Mouse (Mus musculus) E14TG2a.4 (cell line): ENCODE results near the gene Chpf.

Source experiments
- H3K27me3 ChIP-seq: 2 replicates; pipeline ENCODE4 v1.6.1; 2014; ENCODE audit warnings: low read length, control low read depth; ENCODE audit not compliant: insufficient read depth
- H3K36me3 ChIP-seq: 2 replicates; pipeline ENCODE4 v1.6.1; 2014; ENCODE audit warnings: low read length, control low read depth; ENCODE audit not compliant: insufficient read depth
- H3K4me1 ChIP-seq: replicated peaks from 2 replicates; pipeline ENCODE4 v1.6.1; 2014; ENCODE audit warnings: low read depth, low read length, control low read depth
- H3K4me3 ChIP-seq: replicated peaks from 2 replicates; pipeline ENCODE4 v1.5.1; 2014; ENCODE audit warnings: mild to moderate bottlenecking, low read length
- H3K9me3 ChIP-seq: 2 replicates; pipeline ENCODE4 v1.6.1; 2014; ENCODE audit warnings: low read length, control low read depth
- CTCF ChIP-seq: conservative IDR thresholded peaks from 2 replicates; pipeline ENCODE4 v1.5.1; 2014; ENCODE audit warnings: low read length
- NANOG ChIP-seq: IDR thresholded peaks from 2 replicates; pipeline ENCODE4 v1.6.1; 2014; ENCODE audit warnings: borderline replicate concordance, low read length, mixed read lengths
- POU5F1 ChIP-seq: IDR thresholded peaks from 2 replicates; pipeline ENCODE4 v1.6.1; 2014; ENCODE audit warnings: low read length, borderline replicate concordance

Chpf gene

DNA sequence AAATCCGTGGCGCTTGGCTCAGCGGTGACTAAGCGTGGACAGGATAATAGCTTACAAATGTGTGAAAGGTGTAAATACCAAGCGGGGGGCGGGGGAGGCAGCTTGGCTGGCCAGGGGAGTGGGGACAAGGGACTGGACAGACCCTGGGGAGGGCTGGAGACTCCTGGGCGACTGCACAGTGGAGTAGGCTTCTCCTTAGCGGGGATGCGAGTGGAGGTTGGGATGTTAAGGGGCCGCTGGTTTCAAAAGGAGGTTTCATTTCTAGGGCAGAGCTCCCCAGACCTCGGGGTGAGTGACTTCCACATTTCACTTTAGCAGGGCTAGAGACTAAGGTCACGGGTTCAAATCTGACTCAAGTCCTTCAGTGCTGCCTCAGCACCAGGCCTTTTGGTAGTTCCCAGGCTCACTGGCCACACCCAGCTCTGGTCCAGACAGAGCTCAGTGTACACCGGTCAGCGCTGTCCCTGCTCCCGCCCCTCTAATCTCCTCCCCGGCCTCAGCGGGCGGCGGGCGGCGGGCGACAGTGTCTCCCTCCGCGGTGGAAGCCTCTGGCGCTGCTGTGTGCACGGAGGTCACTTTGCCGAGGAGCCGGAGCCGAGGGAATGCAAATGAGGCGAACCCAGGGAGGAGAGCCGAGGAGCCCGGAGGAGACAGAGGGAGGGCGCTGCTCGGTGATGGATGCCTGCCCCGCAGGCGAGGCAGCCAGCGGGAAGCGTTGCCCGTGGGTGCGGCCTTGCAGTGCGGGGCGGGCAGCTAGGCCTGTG, 20.9 kb downstream of the Chpf start:
- no peaks in the 10 kb centered on the region for H3K36me3 ChIP-seq
- H3K9me3 ChIP-seq = peaks cover 6% of the 10 kb centered on the region
- H3K4me3 ChIP-seq = peak overlapping the region; percentile 65
- H3K4me1 ChIP-seq = peaks cover 23% of the 10 kb centered on the region
- peaks cover 71% of the 10 kb centered on the region for H3K27me3 ChIP-seq
- no peak for TF ChIP-seq CTCF
- no peak for TF ChIP-seq NANOG
- TF ChIP-seq POU5F1 = no peak

- TF ChIP-seq POU5F1 = no peak
- TF ChIP-seq CTCF = no peak
- no peak for TF ChIP-seq NANOG
- Histone ChIP-seq H3K27me3 (peaks cover 75% of the 10 kb centered on the region), H3K4me3 (no peak overlapping the region), H3K36me3 (no peaks in the 10 kb centered on the region), H3K9me3 (peaks cover 5% of the 10 kb centered on the region), H3K4me1 (peaks cover 27% of the 10 kb centered on the region)
Measured at GRCm38 (mm10) chr1:75457710-75458024, 21.4 kb downstream of the Chpf start.

DNA sequence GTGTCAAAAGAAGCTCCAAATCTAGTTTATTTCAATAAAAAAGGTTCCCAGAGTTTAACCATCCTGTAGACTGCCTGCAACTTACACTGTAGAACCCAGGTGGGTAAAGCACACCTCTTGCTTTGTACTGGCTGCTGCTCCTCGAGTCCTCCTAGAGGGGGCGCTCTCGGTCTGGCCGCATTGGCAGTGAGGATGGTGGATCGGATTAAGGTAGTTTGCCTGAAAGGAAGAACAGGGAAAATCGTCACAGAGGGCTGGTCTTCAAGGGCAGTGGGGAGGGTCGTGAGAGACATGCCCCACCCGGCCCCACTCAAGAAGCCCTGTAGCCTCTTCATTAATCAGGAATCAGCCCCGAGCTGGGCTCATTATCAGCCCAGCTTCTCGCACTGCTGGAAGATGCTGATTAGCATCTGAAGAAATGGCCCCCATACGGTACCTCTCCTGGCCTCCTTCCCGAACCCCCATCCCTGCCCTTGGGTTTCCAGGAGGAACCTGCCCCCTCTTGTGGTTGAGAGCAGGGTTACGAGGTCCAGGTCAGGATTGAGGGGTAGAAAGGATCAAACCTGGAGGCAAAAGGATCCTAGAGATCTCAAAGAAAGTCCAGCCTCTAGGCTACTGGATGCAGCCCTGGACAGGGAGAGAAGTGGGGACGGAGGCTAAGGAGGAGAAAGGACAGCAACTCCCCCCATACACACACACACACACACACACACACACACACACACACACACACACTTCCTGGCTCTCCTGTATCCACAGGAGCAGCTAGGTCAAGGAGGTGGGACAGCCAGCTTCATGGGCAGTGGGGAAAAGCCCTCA, 22.2 kb downstream of the Chpf start:
- Histone ChIP-seq H3K27me3 (peaks cover 81% of the 10 kb centered on the region), H3K4me3 (no peak overlapping the region), H3K4me1 (peaks cover 31% of the 10 kb centered on the region), H3K9me3 (peaks cover 4% of the 10 kb centered on the region), H3K36me3 (no peaks in the 10 kb centered on the region)
- TF ChIP-seq NANOG (no peak), CTCF (peak; percentile 87), POU5F1 (no peak)

GRCm38 (mm10) chr1:75455948-75456347, 23.2 kb downstream of the Chpf start:
- TF ChIP-seq POU5F1 (no peak), NANOG (no peak), CTCF (no peak)
- no peaks in the 10 kb centered on the region; the same call in 1 of the 2 replicates for H3K9me3 ChIP-seq
- peaks cover 89% of the 10 kb centered on the region for H3K27me3 ChIP-seq
- no peak overlapping the region for H3K4me3 ChIP-seq
- peaks cover 35% of the 10 kb centered on the region for H3K4me1 ChIP-seq
- no peaks in the 10 kb centered on the region for H3K36me3 ChIP-seq

DNA sequence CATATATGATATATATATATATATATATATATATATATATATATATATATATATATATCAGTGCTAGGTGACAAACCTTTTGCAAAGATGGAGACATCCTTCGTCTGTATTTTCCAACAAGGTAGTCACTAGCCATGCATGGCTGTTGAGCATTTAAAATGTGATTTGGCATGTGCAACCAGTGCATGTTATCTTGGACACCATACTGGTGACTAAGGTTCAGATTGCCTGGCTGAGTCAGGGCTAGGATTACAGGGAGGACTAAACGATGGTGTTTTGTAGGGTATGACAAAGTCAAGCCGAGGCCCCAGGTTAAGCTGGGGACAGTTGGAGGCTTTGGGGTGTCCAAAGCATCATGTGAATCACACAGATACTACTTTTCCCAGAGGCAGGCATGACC, 23.7 kb downstream of the Chpf start:
- Histone ChIP-seq H3K36me3 (no peaks in the 10 kb centered on the region), H3K4me1 (peaks cover 40% of the 10 kb centered on the region), H3K27me3 (peaks cover 93% of the 10 kb centered on the region)

GRCm38 (mm10) chr1:75451900-75452299, 27.2 kb downstream of the Chpf start:
- no peaks in the 10 kb centered on the region for H3K36me3 ChIP-seq
- TF ChIP-seq NANOG (no peak), POU5F1 (no peak), CTCF (no peak)
- H3K4me3 ChIP-seq = no peak overlapping the region
- H3K27me3 ChIP-seq = peaks cover 97% of the 10 kb centered on the region
- H3K9me3 ChIP-seq = peaks cover 7% of the 10 kb centered on the region; the same call in 1 of the 2 replicates
- H3K4me1 ChIP-seq = peaks cover 53% of the 10 kb centered on the region

More for the DNA sequence above, 23.7 kb downstream of the Chpf start:
- H3K9me3 ChIP-seq = no peaks in the 10 kb centered on the region; the same call in 1 of the 2 replicates
- no peak overlapping the region for H3K4me3 ChIP-seq
- TF ChIP-seq POU5F1 (no peak), CTCF (no peak), NANOG (no peak)

DNA sequence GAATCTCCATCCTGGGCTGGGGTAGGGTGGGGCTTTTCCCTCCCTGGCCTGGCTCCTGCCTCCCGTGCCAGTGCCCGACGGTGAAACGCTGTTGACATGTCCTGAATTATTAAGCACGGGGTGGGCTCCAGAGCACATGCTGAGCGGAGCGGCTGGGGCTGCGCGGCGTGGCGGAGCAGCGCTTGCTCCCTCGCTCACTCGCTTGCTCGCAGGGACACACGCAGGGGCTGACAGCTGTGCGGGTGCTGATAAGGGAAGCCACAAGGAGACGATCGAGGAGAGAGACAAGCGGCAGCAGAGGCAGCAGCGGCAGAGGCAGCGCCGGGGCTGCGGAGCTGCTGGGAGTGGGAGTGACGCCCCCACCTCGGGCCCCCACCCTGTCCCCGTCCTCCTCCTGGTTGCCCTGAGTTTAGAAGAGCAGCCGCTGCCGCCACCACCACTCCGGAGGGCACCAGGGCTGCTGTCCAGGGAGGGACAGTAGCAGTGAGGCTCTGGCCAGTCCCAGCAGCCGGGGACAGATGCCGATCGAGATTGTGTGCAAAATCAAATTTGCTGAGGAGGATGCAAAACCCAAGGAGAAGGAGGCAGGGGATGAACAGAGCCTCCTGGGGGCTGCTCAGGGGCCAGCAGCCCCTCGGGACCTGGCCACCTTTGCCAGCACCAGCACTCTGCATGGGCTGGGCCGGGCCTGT, 28.6 kb downstream of the Chpf start, which contains the start of gene Asic4:
Gene Asic4 (plus strand): TSS at position 123 of the 692 bp plus-strand sequence.
- Histone ChIP-seq H3K4me1 (peaks cover 65% of the 10 kb centered on the region), H3K9me3 (peaks cover 7% of the 10 kb centered on the region; the same call in 1 of the 2 replicates), H3K27me3 (peaks cover 93% of the 10 kb centered on the region), H3K36me3 (no peaks in the 10 kb centered on the region), H3K4me3 (peak within 1 kb of the TSS; percentile 61)
- TF ChIP-seq POU5F1 (no peak), CTCF (no peak), NANOG (no peak)

- TF ChIP-seq NANOG = no peak
- no peak for TF ChIP-seq CTCF
- TF ChIP-seq POU5F1 = no peak
- peaks cover 92% of the 10 kb centered on the region for H3K27me3 ChIP-seq
- H3K9me3 ChIP-seq = peaks cover 7% of the 10 kb centered on the region; the same call in 1 of the 2 replicates
- no peaks in the 10 kb centered on the region for H3K36me3 ChIP-seq
- H3K4me3 ChIP-seq = peak overlapping the region; percentile 61
- peaks cover 74% of the 10 kb centered on the region for H3K4me1 ChIP-seq
Measured at GRCm38 (mm10) chr1:75449377-75450135, 29.6 kb downstream of the Chpf start.
